Mouse (Mus musculus): ENCODE results near the gene Bik.

GRCm38 (mm10) chr15:83515018-83515417 lies 11.6 kb upstream of the Bik start:
- no peak for TF ChIP-seq CTCF (IDR thresholded peaks at IDR 0.05; ENCODE audit: control insufficient read depth, insufficient read depth, insufficient read length)
- TF ChIP-seq MAX (IDR thresholded peaks at IDR 0.05), result no peak
- TF ChIP-seq CEBPB (IDR thresholded peaks at IDR 0.05; ENCODE audit: low read depth), result no peak
- TF ChIP-seq MYOG (IDR thresholded peaks at IDR 0.05; ENCODE audit: control insufficient read depth, extremely low read depth, insufficient read length), result no peak
- no peak for TF ChIP-seq USF1 (IDR thresholded peaks at IDR 0.05; ENCODE audit: low read depth)

Data from C2C12 (cell line).